Mouse (Mus musculus): Measurements from ENCODE around the gene 1700037C18Rik.

DNA sequence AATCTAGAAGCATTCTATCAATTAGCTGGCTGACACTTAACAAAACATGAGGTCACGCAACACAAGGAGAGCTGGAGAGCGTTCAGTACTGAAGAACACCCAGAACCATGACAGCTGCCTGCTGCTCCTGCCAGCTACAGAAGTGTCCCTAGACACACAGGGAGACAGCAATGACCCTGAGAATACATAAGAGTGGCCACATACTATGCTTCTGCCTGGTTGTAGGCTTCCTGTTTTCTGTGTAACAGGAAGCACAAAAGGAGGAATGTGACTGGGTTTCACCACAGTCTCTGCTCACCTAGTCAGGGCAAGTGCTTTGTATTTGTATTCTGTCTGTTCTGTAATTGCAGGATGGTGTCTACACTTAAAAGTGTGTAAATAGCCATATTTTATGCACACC is 12.3 kb upstream of the 1700037C18Rik start:
- TF ChIP-seq POLR2A (IDR thresholded peaks at IDR 0.05; ENCODE audit: low read depth, low read length), result no peak
- no peak for TF ChIP-seq CTCF (IDR thresholded peaks at IDR 0.05; ENCODE audit: extremely low read depth, insufficient read depth, insufficient read length, insufficient replicate concordance)
